Mouse (Mus musculus): Measurements from ENCODE around the gene Fosl2.
A peak's percentile ranks its signal among the peaks of the same experiment; 100 is the strongest.
"Not testable (repeated sequence)": the region's sequence is repeated elsewhere in the genome, so short reads cannot be mapped to it uniquely, and the experiment has no call there.

Fosl2 gene

GRCm38 (mm10) chr5:32178720-32179119 lies 43.1 kb downstream of the Fosl2 start:
- DNase-seq (ENCODE audit: low spot score in 2 of 2) = not testable (repeated sequence)

GRCm38 (mm10) chr5:32182885-32183629 lies 47.5 kb downstream of the Fosl2 start:
- peak; percentile 54 to 69 for DNase-seq (ENCODE audit: low spot score in 2 of 2)

GRCm38 (mm10) chr5:32187717-32188116 lies 52.1 kb downstream of the Fosl2 start:
- no peak for DNase-seq (ENCODE audit: low spot score in 2 of 2)

- no peak for DNase-seq (ENCODE audit: low spot score in 2 of 2)
These were observed 55.7 kb downstream of the Fosl2 start for GRCm38 (mm10) chr5:32191259-32191658.

- DNase-seq (ENCODE audit: low spot score in 2 of 2) = peak in 1 of 2 experiments; percentile 68
These were observed 56.6 kb downstream of the Fosl2 start for GRCm38 (mm10) chr5:32192016-32192845.

GRCm38 (mm10) chr5:32194236-32194635 lies 58.6 kb downstream of the Fosl2 start:
- no peak for DNase-seq (ENCODE audit: low spot score in 2 of 2)

- DNase-seq (ENCODE audit: low spot score in 2 of 2) = peak in 1 of 2 experiments; percentile 66
These were observed 60.4 kb downstream of the Fosl2 start for GRCm38 (mm10) chr5:32195857-32196609.

- peak; percentile 89 to 92 for DNase-seq (ENCODE audit: low spot score in 2 of 2)
These were observed 62.1 kb downstream of the Fosl2 start for GRCm38 (mm10) chr5:32197698-32198097.

- DNase-seq (ENCODE audit: low spot score in 2 of 2) = peak; percentile 40 to 66
These were observed 63.5 kb downstream of the Fosl2 start for GRCm38 (mm10) chr5:32199136-32199535.

- DNase-seq (ENCODE audit: low spot score in 2 of 2) = no peak
These were observed 64.0 kb downstream of the Fosl2 start for GRCm38 (mm10) chr5:32199594-32199993.

- DNase-seq (ENCODE audit: low spot score in 2 of 2) = no peak
These were observed 69.1 kb downstream of the Fosl2 start for GRCm38 (mm10) chr5:32204653-32205052.

- no peak for DNase-seq (ENCODE audit: low spot score in 2 of 2)
These were observed 71.1 kb downstream of the Fosl2 start for GRCm38 (mm10) chr5:32206726-32207125.

Data from urinary bladder, adult 18-20 months (tissue).